Mouse (Mus musculus) MEL (cell line): Measurements from ENCODE around the gene Bdnf. TPM values are rescaled to one million over a fixed set of nuclear protein-coding genes. Genes with fewer than 3 reads are reported as not detected.

Source experiments
- DNase-seq: peaks from one replicate; pipeline ENCODE4 v3.0.0; 2011; ENCODE audit warnings: low read depth, low spot score
- H3K27ac ChIP-seq: 2 replicates; pipeline ENCODE4 v1.5.1; 2012; ENCODE audit warnings: low read depth, mild to moderate bottlenecking, control low read depth, low read length, moderate library complexity; ENCODE audit not compliant: control insufficient read depth
- H3K27me3 ChIP-seq, 2 experiments: fragments of 150-350 bp in 1 of 2; sonication (generic) in 1 of 2; 2 replicates each; pipeline ENCODE4 v1.6.1; 2012; ENCODE audit warnings: low read length in 2 of 2, mild to moderate bottlenecking in 2 of 2, improper control_type of control experiment in 1 of 2, moderate library complexity in 1 of 2; ENCODE audit not compliant: insufficient read depth in 2 of 2, control insufficient read depth in 1 of 2
- H3K36me3 ChIP-seq, 2 experiments: 2 replicates each; pipeline ENCODE4 v1.6.1; 2012 to 2014; ENCODE audit warnings: low read length in 2 of 2, improper control_type of control experiment in 1 of 2, inconsistent platforms in 1 of 2, mild to moderate bottlenecking in 1 of 2; ENCODE audit not compliant: insufficient read depth in 2 of 2, control insufficient read depth in 1 of 2
- H3K4me1 ChIP-seq, 2 experiments: fragments of 150-350 bp in 1 of 2; sonication (generic) in 1 of 2; 2 replicates each; pipeline ENCODE4 v1.6.1; 2012; ENCODE audit warnings: low read length in 2 of 2, improper control_type of control experiment in 1 of 2, mild to moderate bottlenecking in 1 of 2; ENCODE audit not compliant: insufficient read depth in 2 of 2, control insufficient read depth in 1 of 2
- H3K4me3 ChIP-seq, 2 experiments: fragments of 150-350 bp in 1 of 2; sonication (generic) in 1 of 2; 2 replicates each; pipeline ENCODE4 v1.5.1; 2012; ENCODE audit warnings: low read depth in 2 of 2, low read length in 2 of 2, mild to moderate bottlenecking in 2 of 2, moderate library complexity in 2 of 2, control low read depth in 1 of 2, improper control_type of control experiment in 1 of 2; ENCODE audit not compliant: control insufficient read depth in 1 of 2, insufficient read depth in 1 of 2
- H3K79me2 ChIP-seq: 2 replicates; pipeline ENCODE4 v1.6.1; 2012; ENCODE audit warnings: mild to moderate bottlenecking, low read length, moderate library complexity; ENCODE audit not compliant: control insufficient read depth, poor library complexity, insufficient read depth
- H3K9ac ChIP-seq: 2 replicates; pipeline ENCODE4 v1.6.1; 2012; ENCODE audit warnings: low read depth, mild to moderate bottlenecking, control low read depth, low read length, moderate library complexity; ENCODE audit not compliant: control insufficient read depth, poor library complexity, severe bottlenecking
- H3K9me3 ChIP-seq: fragments of 150-350 bp; sonication (generic); replicated peaks from 2 replicates; pipeline ENCODE4 v1.6.1; 2012; ENCODE audit warnings: mild to moderate bottlenecking, low read length, improper control_type of control experiment, moderate library complexity; ENCODE audit not compliant: insufficient read depth
- E2F4 ChIP-seq: IDR thresholded peaks from 2 replicates; pipeline ENCODE4 v1.6.1; 2011; ENCODE audit warnings: low read depth, low read length, improper control_type of control experiment, borderline replicate concordance
- ELF1 ChIP-seq: IDR thresholded peaks from 2 replicates; pipeline ENCODE4 v1.6.1; 2014; ENCODE audit warnings: low read depth, mild to moderate bottlenecking, inconsistent platforms, low read length, improper control_type of control experiment, moderate library complexity
- GATA1 ChIP-seq: IDR thresholded peaks from 2 replicates; pipeline ENCODE4 v1.6.1; 2011; ENCODE audit warnings: low read depth, low read length, improper control_type of control experiment
- JUND ChIP-seq: IDR thresholded peaks from 2 replicates; pipeline ENCODE4 v1.6.1; 2011; ENCODE audit warnings: low read depth, mild to moderate bottlenecking, improper control_type of control experiment, low read length
- MEF2A ChIP-seq: IDR thresholded peaks from 2 replicates; pipeline ENCODE4 v1.6.1; 2014; ENCODE audit warnings: low read depth, mild to moderate bottlenecking, inconsistent platforms, low read length, improper control_type of control experiment; ENCODE audit not compliant: poor library complexity, insufficient replicate concordance, severe bottlenecking; ENCODE audit errors: extremely low read depth
- MYB ChIP-seq: IDR thresholded peaks from 2 replicates; pipeline ENCODE4 v1.6.1; 2011; ENCODE audit warnings: mild to moderate bottlenecking, low read depth, low read length, improper control_type of control experiment
- MYC ChIP-seq: IDR thresholded peaks from 2 replicates; pipeline ENCODE4 v1.6.1; 2011; ENCODE audit warnings: low read depth, mild to moderate bottlenecking, low read length, improper control_type of control experiment, moderate library complexity
- POLR2AphosphoS2 ChIP-seq: IDR thresholded peaks from 2 replicates; pipeline ENCODE4 v1.6.1; 2011; ENCODE audit warnings: low read length, improper control_type of control experiment
- POLR2AphosphoS5 ChIP-seq: IDR thresholded peaks from 2 replicates; pipeline ENCODE4 v1.6.1; 2012; ENCODE audit warnings: low read depth, borderline replicate concordance, mild to moderate bottlenecking, inconsistent platforms, low read length, moderate library complexity, mixed read lengths
- RCOR1 ChIP-seq: IDR thresholded peaks from 2 replicates; pipeline ENCODE4 v1.6.1; 2012; ENCODE audit warnings: low read depth, mild to moderate bottlenecking, inconsistent platforms, low read length, improper control_type of control experiment
- SMC3 ChIP-seq: IDR thresholded peaks from 2 replicates; pipeline ENCODE4 v1.6.1; 2011; ENCODE audit warnings: low read depth, low read length, improper control_type of control experiment
- TBP ChIP-seq: IDR thresholded peaks from 2 replicates; pipeline ENCODE4 v1.8.0; 2011; ENCODE audit warnings: low read depth, low read length, improper control_type of control experiment
- TCF12 ChIP-seq: IDR thresholded peaks from 2 replicates; pipeline ENCODE4 v1.6.1; 2014; ENCODE audit warnings: low read depth, mild to moderate bottlenecking, inconsistent platforms, low read length, improper control_type of control experiment, moderate library complexity
- UBTF ChIP-seq: IDR thresholded peaks from 2 replicates; pipeline ENCODE4 v1.6.1; 2012; ENCODE audit warnings: low read depth, mild to moderate bottlenecking, inconsistent platforms, low read length, improper control_type of control experiment, moderate library complexity, borderline replicate concordance; ENCODE audit not compliant: insufficient read depth
- USF1 ChIP-seq: IDR thresholded peaks from 2 replicates; pipeline ENCODE4 v1.6.1; 2014; ENCODE audit warnings: low read depth, mild to moderate bottlenecking, inconsistent platforms, low read length, improper control_type of control experiment, moderate library complexity
- ZKSCAN1 ChIP-seq: IDR thresholded peaks from 2 replicates; pipeline ENCODE4 v1.6.1; 2012; ENCODE audit warnings: low read depth, mild to moderate bottlenecking, inconsistent platforms, low read length, improper control_type of control experiment, moderate library complexity
- ZNF384 ChIP-seq: IDR thresholded peaks from 2 replicates; pipeline ENCODE4 v1.6.1; 2012; ENCODE audit warnings: low read depth, mild to moderate bottlenecking, inconsistent platforms, low read length, improper control_type of control experiment
- polyA plus RNA-seq, 2 experiments: library from polyadenylated mRNA; stranded (reverse) in 1 of 2; unstranded in 1 of 2; fragments of >175 nt in 1 of 2; fragments of >200 nt in 1 of 2; gene quantifications; 2 replicates each; pipeline versions ENCODE4 v1.2.1 to v1.2.4; 2012; ENCODE audit warnings: low replicate concordance in 2 of 2, low read depth in 1 of 2; ENCODE audit not compliant: insufficient read length in 2 of 2, insufficient read depth in 1 of 2, missing spikeins in 1 of 2
- total RNA-seq: library from RNA; depleted of rRNA; stranded (reverse); fragments of 300-350 nt; gene quantifications from 2 replicates; pipeline ENCODE4 v1.2.3, GENCODE M21; 2012

The Bdnf gene
- total and polyA plus RNA-seq, 3 experiments = not detected

- Histone ChIP-seq H3K36me3 (no peaks in the 10 kb centered on the region), H3K4me1 (no peaks in the 10 kb centered on the region), H3K9me3 (no peaks in the 10 kb centered on the region), H3K9ac (no peak overlapping the region), H3K4me3 (no peak overlapping the region), H3K27me3 (no peaks in the 10 kb centered on the region), H3K79me2 (no peaks in the 10 kb centered on the region), H3K27ac (no peak overlapping the region)
- TF ChIP-seq JUND = no peak
- TF ChIP-seq ELF1 = no peak
- no peak for TF ChIP-seq MYB
- TF ChIP-seq GATA1 = no peak
- TF ChIP-seq UBTF = no peak
- no peak for TF ChIP-seq ZNF384
- TF ChIP-seq E2F4 = no peak
- no peak for TF ChIP-seq POLR2AphosphoS2
- no peak for TF ChIP-seq RCOR1
- no peak for TF ChIP-seq ZKSCAN1
- no peak for TF ChIP-seq MYC
- TF ChIP-seq TCF12 = no peak
- no peak for TF ChIP-seq USF1
- no peak for TF ChIP-seq SMC3
- no peak for DNase-seq
Measured at GRCm38 (mm10) chr2:109681071-109681470, 6.6 kb downstream of the Bdnf start.

- no peak for DNase-seq
- Histone ChIP-seq H3K27me3 (no peaks in the 10 kb centered on the region), H3K79me2 (no peaks in the 10 kb centered on the region), H3K9me3 (no peaks in the 10 kb centered on the region), H3K4me3 (no peak overlapping the region), H3K9ac (no peak overlapping the region), H3K27ac (no peak overlapping the region), H3K36me3 (no peaks in the 10 kb centered on the region), H3K4me1 (no peaks in the 10 kb centered on the region)
- TF ChIP-seq MEF2A = no peak
- no peak for TF ChIP-seq POLR2AphosphoS5
- no peak for TF ChIP-seq TBP
- TF ChIP-seq TCF12 = no peak
Measured at GRCm38 (mm10) chr2:109688661-109689060, 14.2 kb downstream of the Bdnf start.
